Mouse (Mus musculus): Measurements from ENCODE around the gene Hilpda.

- TF ChIP-seq USF1 (IDR thresholded peaks at IDR 0.05; ENCODE audit: low read depth): no peak
- TF ChIP-seq CTCF (IDR thresholded peaks at IDR 0.05; ENCODE audit: control insufficient read depth, insufficient read depth, insufficient read length): no peak
- no peak for TF ChIP-seq MAX (IDR thresholded peaks at IDR 0.05)
- TF ChIP-seq FOSL1 (IDR thresholded peaks at IDR 0.05; ENCODE audit: insufficient read depth, low read length, poor library complexity, severe bottlenecking): no peak
- TF ChIP-seq MYOG (IDR thresholded peaks at IDR 0.05; ENCODE audit: control insufficient read depth, extremely low read depth, insufficient read length): no peak
Measured at GRCm38 (mm10) chr6:29266936-29267335, 5.4 kb upstream of the Hilpda start.

All from C2C12 (cell line).